Mouse (Mus musculus) liver, postnatal 0 days (tissue): ENCODE measurements around the gene Nfe2l2.

Experiments used
- CTCF ChIP-seq: sonication (generic); IDR thresholded peaks from 2 replicates; pipeline ENCODE4 v1.5.1; 2016; ENCODE audit warnings: antibody characterized with exemption, low read depth
- EP300 ChIP-seq: IDR thresholded peaks from 2 replicates; pipeline ENCODE4 v1.6.1; 2016; ENCODE audit warnings: antibody characterized with exemption, low read depth, mild to moderate bottlenecking

- no peak for TF ChIP-seq CTCF
- TF ChIP-seq EP300: no peak
These were observed 32.6 kb upstream of the Nfe2l2 start for GRCm38 (mm10) chr2:75737006-75737503.
